Mouse (Mus musculus) limb, embryonic 14.5 days (tissue): Measurements from ENCODE around the gene Tle6. TPM values are rescaled to one million over a fixed set of nuclear protein-coding genes. Genes with fewer than 3 reads are reported as not detected.

ENCODE experiments used
- ATAC-seq: fragments of 200-750 bp; cut with Nextera tagmentation; 2 replicates; pipeline ENCODE4 v1.8.0; 2017; ENCODE audit warnings: low read depth, moderate number of reproducible peaks, moderate TSS enrichment; ENCODE audit not compliant: low FRiP score
- DNase-seq: peaks from one replicate; pipeline ENCODE4 v3.0.0-alpha.2; 2015; ENCODE audit warnings: low spot score
- H3K27ac ChIP-seq: fragments of 300-500 bp; sonication (generic); replicated peaks from 2 replicates; pipeline ENCODE4 v1.5.1; 2014; ENCODE audit warnings: low read depth, mild to moderate bottlenecking, low read length, moderate library complexity, mixed read lengths
- H3K27me3 ChIP-seq: fragments of 300-500 bp; sonication (generic); 2 replicates; pipeline ENCODE4 v1.6.1; 2014; ENCODE audit warnings: low read length, mixed read lengths; ENCODE audit not compliant: control insufficient read depth, insufficient read depth
- H3K36me3 ChIP-seq: fragments of 300-500 bp; sonication (generic); 2 replicates; pipeline ENCODE4 v1.6.1; 2014; ENCODE audit warnings: mild to moderate bottlenecking, low read length, moderate library complexity, mixed read lengths; ENCODE audit not compliant: control insufficient read depth, insufficient read depth
- H3K4me1 ChIP-seq: fragments of 300-500 bp; sonication (generic); 2 replicates; pipeline ENCODE4 v1.6.1; 2014; ENCODE audit warnings: antibody characterized with exemption, low read length, mixed read lengths; ENCODE audit not compliant: control insufficient read depth, insufficient read depth
- H3K4me2 ChIP-seq: fragments of 300-500 bp; sonication (generic); replicated peaks from 2 replicates; pipeline ENCODE4 v1.6.1; 2014; ENCODE audit warnings: low read depth, mild to moderate bottlenecking, low read length, moderate library complexity; ENCODE audit not compliant: severe bottlenecking
- H3K4me3 ChIP-seq: fragments of 300-500 bp; sonication (generic); replicated peaks from 2 replicates; pipeline ENCODE4 v1.5.1; 2014; ENCODE audit warnings: low read length
- H3K9ac ChIP-seq: fragments of 300-500 bp; sonication (generic); 2 replicates; pipeline ENCODE4 v1.6.1; 2014; ENCODE audit warnings: mild to moderate bottlenecking, low read depth, low read length, moderate library complexity; ENCODE audit not compliant: severe bottlenecking
- H3K9me3 ChIP-seq: fragments of 300-500 bp; sonication (generic); 2 replicates; pipeline ENCODE4 v1.6.1; 2016; ENCODE audit warnings: low read length; ENCODE audit not compliant: control insufficient read depth
- POLR2A ChIP-seq: fragments of 200-500 bp; IDR thresholded peaks from 2 replicates; pipeline ENCODE4 v1.8.0; 2012; ENCODE audit warnings: inconsistent platforms, mild to moderate bottlenecking, moderate library complexity, borderline replicate concordance; ENCODE audit not compliant: insufficient read depth, insufficient read length; ENCODE audit errors: extremely low read depth
- WGBS: fragments of 180-500 bp; shearing (Covaris S2); extraction: QIAGEN DNeasy Blood & Tissue Kit; methylation state at CpG from one replicate; pipeline ENCODE4 v1.1.7; 2014; 5-methylcytosine and 5-hydroxymethylcytosine counted together
- polyA plus RNA-seq, 2 experiments: library from polyadenylated mRNA; depleted of rRNA in 1 of 2; stranded (reverse) in 1 of 2; unstranded in 1 of 2; fragments of >200 nt; fragmentation: Nextera tagmentation in 1 of 2; extraction: Ambion mirVana in 1 of 2; gene quantifications; 2 replicates each; pipeline versions ENCODE4 v1.2.1 to v1.2.3; 2012 to 2014

Gene Tle6
- polyA plus RNA-seq, 2 experiments, result 9.2 to 24.2 TPM

GRCm38 (mm10) chr10:81570831-81571500 lies 29.9 kb downstream of the Tle6 start:
- H3K4me1 ChIP-seq, result peaks cover 48% of the 10 kb centered on the region
- peak overlapping the region; percentile 84 for H3K27ac ChIP-seq
- H3K4me2 ChIP-seq, result peak overlapping the region; percentile 53
- DNase-seq, result peak; percentile 98
- peak; percentile 74 for ATAC-seq
- H3K36me3 ChIP-seq, result peaks cover 13% of the 10 kb centered on the region
- no peaks in the 10 kb centered on the region for H3K9me3 ChIP-seq
- H3K9ac ChIP-seq, result 0 out of 2 replicates have a peak overlapping the region, but pooled peaks have one; percentile 8
- TF ChIP-seq POLR2A, result no peak
- WGBS, result under 1% methylated on average over 24 of the region's 34 CpGs
- 0 out of 2 replicates have a peak, but pooled peaks cover 3% of the 10 kb centered on the region for H3K27me3 ChIP-seq
- peak overlapping the region; percentile 37 for H3K4me3 ChIP-seq

- Histone ChIP-seq H3K4me2 (peak overlapping the region; percentile 53), H3K27me3 (0 out of 2 replicates have a peak, but pooled peaks cover 3% of the 10 kb centered on the region), H3K36me3 (peaks cover 20% of the 10 kb centered on the region), H3K27ac (peak overlapping the region; percentile 69), H3K9ac (0 out of 2 replicates have a peak overlapping the region, but pooled peaks have one; percentile 8), H3K4me3 (peak overlapping the region; percentile 37), H3K9me3 (no peaks in the 10 kb centered on the region), H3K4me1 (peaks cover 47% of the 10 kb centered on the region)
- peak; percentile 14 for ATAC-seq
- DNase-seq, result peak; percentile 70
- TF ChIP-seq POLR2A, result no peak
- 2% methylated on average over 8 of the region's 11 CpGs for WGBS
Observed at GRCm38 (mm10) chr10:81570238-81570800, 30.6 kb downstream of the Tle6 start.

GRCm38 (mm10) chr10:81569507-81570237 lies 31.2 kb downstream of the Tle6 start:
- Histone ChIP-seq H3K9ac (no peak overlapping the region), H3K4me3 (no peak overlapping the region), H3K36me3 (peaks cover 26% of the 10 kb centered on the region), H3K27me3 (0 out of 2 replicates have a peak, but pooled peaks cover 3% of the 10 kb centered on the region), H3K4me1 (peaks cover 54% of the 10 kb centered on the region), H3K9me3 (no peaks in the 10 kb centered on the region), H3K27ac (peak overlapping the region; percentile 69), H3K4me2 (peak overlapping the region; percentile 53)
- ATAC-seq (no peak), DNase-seq (no peak)
- WGBS, result 39% methylated on average over 9 of the region's 9 CpGs
- TF ChIP-seq POLR2A, result no peak

GRCm38 (mm10) chr10:81568381-81569191 lies 32.3 kb downstream of the Tle6 start:
- TF ChIP-seq POLR2A, result no peak
- ATAC-seq (no peak), DNase-seq (peak; percentile 83)
- Histone ChIP-seq H3K9ac (no peak overlapping the region), H3K4me2 (peak overlapping the region; percentile 26), H3K4me1 (peaks cover 57% of the 10 kb centered on the region), H3K9me3 (no peaks in the 10 kb centered on the region), H3K36me3 (peaks cover 36% of the 10 kb centered on the region), H3K27me3 (no peaks in the 10 kb centered on the region), H3K4me3 (no peak overlapping the region), H3K27ac (peak overlapping the region; percentile 73)
- 8% methylated on average over 15 of the region's 16 CpGs for whole genome bisulfite sequencing
